Mouse (Mus musculus): ENCODE measurements around the gene Rgs9. TPM values are rescaled to one million over a fixed set of nuclear protein-coding genes. Genes with fewer than 3 reads are reported as not detected.

Rgs9 gene
- polyA plus RNA-seq, 1 experiment = not detected

GRCm38 (mm10) chr11:109187631-109188184 lies 110.2 kb downstream of the Rgs9 start:
- Histone ChIP-seq H3K4me3 (ENCODE audit: insufficient read depth, low read depth, low read length) (no peak overlapping the region), H3K4me1 (ENCODE audit: control insufficient read depth, insufficient read depth, insufficient read length, low read length) (no peaks in the 10 kb centered on the region), H3K27ac (replicated peaks; ENCODE audit: low read depth, low read length) (no peak overlapping the region)

- Histone ChIP-seq H3K4me1 (ENCODE audit: control insufficient read depth, insufficient read depth, insufficient read length, low read length) (no peaks in the 10 kb centered on the region), H3K4me3 (ENCODE audit: insufficient read depth, low read depth, low read length) (no peak overlapping the region), H3K27ac (replicated peaks; ENCODE audit: low read depth, low read length) (no peak overlapping the region)
Observed at GRCm38 (mm10) chr11:109181118-109181517, 116.8 kb downstream of the Rgs9 start.

- H3K27ac ChIP-seq (replicated peaks; ENCODE audit: low read depth, low read length) = no peak overlapping the region
- H3K4me1 ChIP-seq (ENCODE audit: control insufficient read depth, insufficient read depth, insufficient read length, low read length) = no peaks in the 10 kb centered on the region
- no peak overlapping the region for H3K4me3 ChIP-seq (ENCODE audit: insufficient read depth, low read depth, low read length)
Observed at GRCm38 (mm10) chr11:109180290-109180689, 117.6 kb downstream of the Rgs9 start.

- H3K27ac ChIP-seq (replicated peaks; ENCODE audit: low read depth, low read length) = no peak overlapping the region
- H3K4me3 ChIP-seq (ENCODE audit: insufficient read depth, low read depth, low read length) = no peak overlapping the region
- no peaks in the 10 kb centered on the region for H3K4me1 ChIP-seq (ENCODE audit: control insufficient read depth, insufficient read depth, insufficient read length, low read length)
Observed at GRCm38 (mm10) chr11:109178788-109179518, 119.0 kb downstream of the Rgs9 start.

- Histone ChIP-seq H3K4me1 (ENCODE audit: control insufficient read depth, insufficient read depth, insufficient read length, low read length) (no peaks in the 10 kb centered on the region), H3K27ac (replicated peaks; ENCODE audit: low read depth, low read length) (no peak overlapping the region), H3K4me3 (ENCODE audit: insufficient read depth, low read depth, low read length) (no peak overlapping the region)
Observed at GRCm38 (mm10) chr11:109175376-109175969, 122.5 kb downstream of the Rgs9 start.

Other genes starting within 250 kb of the Rgs9 start
- not detected in 2 replicates for gene E030025P04Rik, start 153.8 kb downstream of the Rgs9 start, polyA plus RNA-seq (2012; ENCODE audit: insufficient read depth, insufficient read length, missing spikeins)
- gene Gna13, start 64.7 kb upstream of the Rgs9 start, polyA plus RNA-seq (2012; ENCODE audit: insufficient read depth, insufficient read length, missing spikeins) = 41.6 and 43.8 TPM in 2 replicates
- gene 9930022D16Rik, start 115.8 kb upstream of the Rgs9 start, polyA plus RNA-seq (2012; ENCODE audit: insufficient read depth, insufficient read length, missing spikeins) = not detected in 2 replicates
- gene Amz2, start 127.8 kb upstream of the Rgs9 start, polyA plus RNA-seq (2012; ENCODE audit: insufficient read depth, insufficient read length, missing spikeins) = 37.3 and 51.5 TPM in 2 replicates
- 1.2 and 3.7 TPM in 2 replicates for gene Arsg, start 175.2 kb upstream of the Rgs9 start, polyA plus RNA-seq (2012; ENCODE audit: insufficient read depth, insufficient read length, missing spikeins)
- gene Slc16a6, start 175.5 kb upstream of the Rgs9 start, polyA plus RNA-seq (2012; ENCODE audit: insufficient read depth, insufficient read length, missing spikeins) = 0.63 and 1.2 TPM in 2 replicates